Mouse (Mus musculus): ENCODE results near the gene Hnrnpll.

Gene Hnrnpll

GRCm38 (mm10) chr17:79995091-79995691, 66.9 kb downstream of the Hnrnpll start:
- DNase-seq, result no peak

DNA sequence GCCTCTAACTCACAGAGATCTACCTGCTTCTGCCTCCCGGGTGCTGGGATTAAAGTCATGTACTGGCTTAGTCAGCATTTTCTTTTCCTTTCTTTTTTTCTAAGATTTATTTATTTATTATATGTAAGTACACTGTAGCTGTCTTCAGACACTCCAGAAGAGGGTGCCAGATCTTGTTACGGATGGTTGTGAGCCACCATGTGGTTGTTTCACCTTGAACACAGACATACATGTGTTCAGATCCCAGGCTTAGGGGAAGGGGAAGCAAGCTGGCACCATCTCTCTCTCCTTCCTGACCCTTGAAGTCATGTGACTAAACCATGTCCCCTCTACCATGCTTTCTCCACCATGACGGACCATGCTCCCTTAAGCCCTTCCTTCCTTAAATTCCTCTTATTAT, 70.0 kb downstream of the Hnrnpll start:
- DNase-seq, result no peak

- no peak for DNase-seq
Measured at GRCm38 (mm10) chr17:79991166-79991958, 70.8 kb downstream of the Hnrnpll start.

DNA sequence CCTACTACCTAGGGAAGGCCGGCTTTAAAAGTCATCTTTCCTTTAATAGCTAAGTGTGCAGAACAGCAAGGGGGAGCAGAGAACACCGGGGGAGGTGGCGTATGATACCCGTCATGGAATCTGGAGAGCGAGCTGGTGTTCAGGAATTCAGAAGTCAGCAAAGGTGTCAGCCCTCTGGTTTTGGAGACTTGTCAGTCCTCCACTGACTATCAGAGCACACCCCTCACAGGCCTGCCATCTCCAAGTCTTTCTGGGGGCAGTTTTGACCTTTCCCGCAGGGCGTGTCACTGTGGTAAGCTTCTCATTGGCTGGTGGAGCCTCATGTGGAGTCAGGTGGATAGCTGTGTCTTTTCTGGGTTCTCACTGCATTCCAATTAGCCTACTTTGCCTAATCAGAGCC, 72.0 kb downstream of the Hnrnpll start:
- DNase-seq, result no peak

- no peak for DNase-seq
Measured at GRCm38 (mm10) chr17:79984450-79984849, 77.7 kb downstream of the Hnrnpll start.

DNA sequence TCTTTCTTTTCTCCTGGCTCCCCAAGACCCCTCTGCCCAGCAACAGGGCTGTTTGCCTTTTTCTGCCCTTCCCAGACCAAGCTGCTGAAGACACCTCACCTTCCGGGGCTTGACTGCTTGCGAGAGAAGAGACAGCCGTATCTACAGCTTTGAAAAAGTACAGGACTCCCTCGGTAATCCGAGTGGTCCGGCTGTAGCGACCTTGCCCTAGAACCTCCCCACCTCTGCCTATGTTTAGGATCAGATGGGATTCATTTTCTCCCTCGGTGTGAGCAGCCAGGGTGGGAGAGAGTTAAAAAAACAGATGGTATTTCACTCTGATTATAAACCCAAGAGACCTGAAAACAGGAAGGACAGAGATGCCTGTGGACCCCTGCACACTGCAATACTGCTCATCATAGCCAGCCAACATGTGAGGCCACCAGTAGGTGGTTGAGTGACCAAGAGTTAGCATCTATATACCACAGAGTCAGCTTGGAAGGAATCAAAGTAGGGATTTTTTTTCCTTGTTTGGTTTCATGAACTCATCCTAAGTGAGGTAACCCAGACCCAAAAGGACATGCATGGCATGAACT, 79.1 kb downstream of the Hnrnpll start:
- DNase-seq, result no peak

DNA sequence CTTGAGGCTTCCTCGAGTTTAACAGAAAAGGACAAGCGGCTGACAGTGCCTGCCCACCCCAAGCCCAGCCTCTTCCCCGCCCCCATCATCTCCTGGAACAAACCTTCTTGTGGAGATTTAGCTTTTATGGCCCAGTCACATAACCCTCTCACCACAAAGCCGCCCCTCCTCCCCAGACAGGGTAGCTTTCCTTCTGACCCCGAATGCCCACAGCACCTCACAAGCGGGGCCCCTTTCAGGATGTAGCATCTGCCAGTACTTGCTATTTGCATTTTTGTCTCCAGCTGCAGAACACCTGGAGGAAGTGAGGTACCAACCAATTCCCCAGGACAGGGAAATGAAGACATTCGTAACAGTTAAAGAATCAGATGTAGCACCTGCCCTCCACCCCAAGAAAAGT, 79.6 kb downstream of the Hnrnpll start:
- no peak for DNase-seq

GRCm38 (mm10) chr17:79981758-79982481, 80.2 kb downstream of the Hnrnpll start:
- DNase-seq, result no peak

GRCm38 (mm10) chr17:79981348-79981747, 80.8 kb downstream of the Hnrnpll start:
- no peak for DNase-seq

DNA sequence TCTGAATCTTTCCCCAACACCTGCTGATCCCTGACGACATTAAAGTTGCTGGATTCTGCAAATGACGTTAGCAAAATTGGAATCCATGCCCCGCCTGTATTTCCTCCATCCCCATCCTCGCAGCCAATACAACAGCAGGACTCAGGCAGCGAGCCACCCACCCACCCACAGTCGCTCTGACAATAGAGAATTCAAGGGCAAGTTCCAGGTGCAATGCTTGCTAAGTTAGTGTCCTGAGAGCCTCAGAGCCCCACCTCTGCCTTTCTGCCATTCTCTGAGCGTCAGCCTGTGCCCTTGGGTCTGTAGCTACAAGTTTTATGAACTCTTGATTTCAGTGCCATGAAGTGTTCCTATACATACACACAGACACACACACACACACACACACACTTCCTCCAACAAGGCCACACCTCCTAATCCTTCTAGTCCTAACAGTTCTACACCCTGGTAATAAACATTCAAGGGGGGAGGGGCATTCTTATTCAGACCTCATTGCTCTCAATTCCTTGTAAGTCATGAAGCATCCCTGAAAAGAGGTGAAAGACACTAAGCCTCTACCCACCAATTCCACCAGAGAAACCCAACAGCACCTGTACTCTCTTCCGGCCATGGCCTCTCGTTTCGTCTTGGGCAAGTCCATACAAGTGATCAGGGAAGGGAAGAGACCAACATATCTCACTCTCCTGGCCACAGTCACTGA, 81.6 kb downstream of the Hnrnpll start:
- no peak for DNase-seq

Measured in lung, postnatal 4 days (tissue).